Mouse (Mus musculus): ENCODE measurements at regions not wholly inside any gene's neighbourhood (a gene's known extent, or its start where the extent isn't known, plus 50 kb on each side); places are given as distances from the start of the nearest gene placed in this dataset.

- no peaks in the 10 kb centered on the region for H3K4me1 ChIP-seq
- no peak overlapping the region for H3K27ac ChIP-seq
- no peaks in the 10 kb centered on the region for H3K27me3 ChIP-seq (replicated peaks)
- 53% methylated on average over 1 of the region's 1 CpGs for WGBS
- H3K36me3 ChIP-seq = no peaks in the 10 kb centered on the region
- no peak overlapping the region for H3K4me2 ChIP-seq
- no peak overlapping the region for H3K4me3 ChIP-seq (replicated peaks)
- no peaks in the 10 kb centered on the region for H3K9me3 ChIP-seq
- no peak overlapping the region for H3K9ac ChIP-seq
- ATAC-seq (ENCODE audit: insufficient read depth, low FRiP score, low read depth) = no peak
Measured at GRCm38 (mm10) chr16:62981821-62982220, 127.7 kb downstream of the Pros1 start.

- ATAC-seq (ENCODE audit: insufficient read depth, low FRiP score, low read depth) = no peak
- H3K9ac ChIP-seq = no peak overlapping the region
- H3K9me3 ChIP-seq = no peaks in the 10 kb centered on the region
- H3K27me3 ChIP-seq (replicated peaks) = no peaks in the 10 kb centered on the region
- H3K36me3 ChIP-seq = no peaks in the 10 kb centered on the region
- no peaks in the 10 kb centered on the region for H3K4me1 ChIP-seq
- 42% methylated on average over 4 of the region's 4 CpGs for WGBS
- no peak overlapping the region for H3K27ac ChIP-seq
- H3K4me2 ChIP-seq = no peak overlapping the region
- no peak overlapping the region for H3K4me3 ChIP-seq (replicated peaks)
Measured at GRCm38 (mm10) chr16:62982558-62982957, 128.5 kb downstream of the Pros1 start.

GRCm38 (mm10) chr16:62995555-62995954 is 141.4 kb downstream of the Pros1 start:
- Histone ChIP-seq H3K27me3 (replicated peaks) (no peaks in the 10 kb centered on the region), H3K4me1 (no peaks in the 10 kb centered on the region), H3K4me3 (replicated peaks) (no peak overlapping the region), H3K9me3 (no peaks in the 10 kb centered on the region), H3K9ac (no peak overlapping the region), H3K36me3 (no peaks in the 10 kb centered on the region), H3K27ac (no peak overlapping the region), H3K4me2 (no peak overlapping the region)
- 73% methylated on average over 3 of the region's 3 CpGs for WGBS
- ATAC-seq (ENCODE audit: insufficient read depth, low FRiP score, low read depth) = no peak

GRCm38 (mm10) chr16:63011151-63011734 is 157.1 kb downstream of the Pros1 start:
- no peak overlapping the region for H3K27ac ChIP-seq
- no peaks in the 10 kb centered on the region for H3K9me3 ChIP-seq
- H3K36me3 ChIP-seq = no peaks in the 10 kb centered on the region
- H3K4me1 ChIP-seq = no peaks in the 10 kb centered on the region
- 87% methylated on average over 4 of the region's 4 CpGs for WGBS
- no peak for ATAC-seq (ENCODE audit: insufficient read depth, low FRiP score, low read depth)
- no peak overlapping the region for H3K4me3 ChIP-seq (replicated peaks)
- no peaks in the 10 kb centered on the region for H3K27me3 ChIP-seq (replicated peaks)
- H3K4me2 ChIP-seq = no peak overlapping the region
- no peak overlapping the region for H3K9ac ChIP-seq

GRCm38 (mm10) chr16:63014453-63014852 is 160.3 kb downstream of the Pros1 start:
- ATAC-seq (ENCODE audit: insufficient read depth, low FRiP score, low read depth) = no peak
- no peaks in the 10 kb centered on the region for H3K4me1 ChIP-seq
- H3K27me3 ChIP-seq (replicated peaks) = no peaks in the 10 kb centered on the region
- H3K9me3 ChIP-seq = no peaks in the 10 kb centered on the region
- H3K4me3 ChIP-seq (replicated peaks) = no peak overlapping the region
- H3K27ac ChIP-seq = no peak overlapping the region
- 28% methylated on average over 7 of the region's 7 CpGs for WGBS
- H3K9ac ChIP-seq = no peak overlapping the region
- no peak overlapping the region for H3K4me2 ChIP-seq
- H3K36me3 ChIP-seq = no peaks in the 10 kb centered on the region

GRCm38 (mm10) chr16:63016144-63016543 is 162.0 kb downstream of the Pros1 start:
- Histone ChIP-seq H3K27me3 (replicated peaks) (no peaks in the 10 kb centered on the region), H3K4me1 (no peaks in the 10 kb centered on the region), H3K27ac (no peak overlapping the region), H3K36me3 (no peaks in the 10 kb centered on the region), H3K4me2 (no peak overlapping the region), H3K4me3 (replicated peaks) (no peak overlapping the region), H3K9ac (no peak overlapping the region), H3K9me3 (no peaks in the 10 kb centered on the region)
- 45% methylated on average over 1 of the region's 1 CpGs for WGBS
- no peak for ATAC-seq (ENCODE audit: insufficient read depth, low FRiP score, low read depth)

- WGBS = 77% methylated on average over 2 of the region's 2 CpGs
- no peak for ATAC-seq (ENCODE audit: insufficient read depth, low FRiP score, low read depth)
- Histone ChIP-seq H3K4me2 (no peak overlapping the region), H3K4me3 (replicated peaks) (no peak overlapping the region), H3K27ac (no peak overlapping the region), H3K36me3 (no peaks in the 10 kb centered on the region), H3K9ac (no peak overlapping the region), H3K27me3 (replicated peaks) (no peaks in the 10 kb centered on the region), H3K4me1 (no peaks in the 10 kb centered on the region), H3K9me3 (no peaks in the 10 kb centered on the region)
Measured at GRCm38 (mm10) chr16:63016658-63017057, 162.6 kb downstream of the Pros1 start.

- H3K27me3 ChIP-seq (replicated peaks) = no peaks in the 10 kb centered on the region
- 78% methylated on average over 4 of the region's 4 CpGs for WGBS
- no peak overlapping the region for H3K4me2 ChIP-seq
- H3K9ac ChIP-seq = no peak overlapping the region
- H3K4me1 ChIP-seq = no peaks in the 10 kb centered on the region
- H3K27ac ChIP-seq = no peak overlapping the region
- H3K4me3 ChIP-seq (replicated peaks) = no peak overlapping the region
- H3K9me3 ChIP-seq = no peaks in the 10 kb centered on the region
- no peaks in the 10 kb centered on the region for H3K36me3 ChIP-seq
- ATAC-seq (ENCODE audit: insufficient read depth, low FRiP score, low read depth) = no peak
Measured at GRCm38 (mm10) chr16:63030399-63030798, 176.3 kb downstream of the Pros1 start.

GRCm38 (mm10) chr16:63031035-63031434 is 176.9 kb downstream of the Pros1 start:
- H3K9ac ChIP-seq = no peak overlapping the region
- no peaks in the 10 kb centered on the region for H3K4me1 ChIP-seq
- H3K4me3 ChIP-seq (replicated peaks) = no peak overlapping the region
- H3K27me3 ChIP-seq (replicated peaks) = no peaks in the 10 kb centered on the region
- 71% methylated on average over 5 of the region's 5 CpGs for WGBS
- no peak overlapping the region for H3K27ac ChIP-seq
- no peaks in the 10 kb centered on the region for H3K36me3 ChIP-seq
- no peaks in the 10 kb centered on the region for H3K9me3 ChIP-seq
- no peak for ATAC-seq (ENCODE audit: insufficient read depth, low FRiP score, low read depth)
- no peak overlapping the region for H3K4me2 ChIP-seq

- H3K9ac ChIP-seq = no peak overlapping the region
- no peak overlapping the region for H3K27ac ChIP-seq
- no peaks in the 10 kb centered on the region for H3K36me3 ChIP-seq
- no peak for ATAC-seq (ENCODE audit: insufficient read depth, low FRiP score, low read depth)
- H3K4me1 ChIP-seq = no peaks in the 10 kb centered on the region
- no peak overlapping the region for H3K4me2 ChIP-seq
- 43% methylated on average over 6 of the region's 6 CpGs for WGBS
- H3K4me3 ChIP-seq (replicated peaks) = no peak overlapping the region
- no peaks in the 10 kb centered on the region for H3K27me3 ChIP-seq (replicated peaks)
- no peaks in the 10 kb centered on the region for H3K9me3 ChIP-seq
Measured at GRCm38 (mm10) chr16:63031802-63032201, 177.7 kb downstream of the Pros1 start.

GRCm38 (mm10) chr16:63049100-63049499 is 195.0 kb downstream of the Pros1 start:
- Histone ChIP-seq H3K9ac (no peak overlapping the region), H3K4me1 (no peaks in the 10 kb centered on the region), H3K4me3 (replicated peaks) (no peak overlapping the region), H3K27ac (no peak overlapping the region), H3K4me2 (no peak overlapping the region), H3K27me3 (replicated peaks) (no peaks in the 10 kb centered on the region), H3K36me3 (no peaks in the 10 kb centered on the region), H3K9me3 (no peaks in the 10 kb centered on the region)
- WGBS = 66% methylated on average over 1 of the region's 1 CpGs
- no peak for ATAC-seq (ENCODE audit: insufficient read depth, low FRiP score, low read depth)

GRCm38 (mm10) chr16:63062883-63063282 is 208.8 kb downstream of the Pros1 start:
- no peak overlapping the region for H3K9ac ChIP-seq
- H3K4me3 ChIP-seq (replicated peaks) = no peak overlapping the region
- H3K27ac ChIP-seq = no peak overlapping the region

GRCm38 (mm10) chr16:63069987-63070386 is 215.9 kb downstream of the Pros1 start:
- no peak overlapping the region for H3K9ac ChIP-seq
- no peak overlapping the region for H3K4me2 ChIP-seq
- no peak overlapping the region for H3K4me3 ChIP-seq (replicated peaks)
- no peaks in the 10 kb centered on the region for H3K27me3 ChIP-seq (replicated peaks)
- 49% methylated on average over 2 of the region's 2 CpGs for WGBS
- no peaks in the 10 kb centered on the region for H3K9me3 ChIP-seq
- H3K27ac ChIP-seq = no peak overlapping the region
- H3K4me1 ChIP-seq = no peaks in the 10 kb centered on the region
- ATAC-seq (ENCODE audit: insufficient read depth, low FRiP score, low read depth) = no peak
- H3K36me3 ChIP-seq = no peaks in the 10 kb centered on the region

More at GRCm38 (mm10) chr16:63062883-63063282, 208.8 kb downstream of the Pros1 start:
- Histone ChIP-seq H3K27me3 (replicated peaks) (no peaks in the 10 kb centered on the region), H3K36me3 (no peaks in the 10 kb centered on the region), H3K4me1 (no peaks in the 10 kb centered on the region), H3K9me3 (no peaks in the 10 kb centered on the region), H3K4me2 (no peak overlapping the region)
- ATAC-seq (ENCODE audit: insufficient read depth, low FRiP score, low read depth) = no peak
